Mouse (Mus musculus) midbrain, embryonic 16.5 days (tissue): ENCODE measurements around the gene Iah1. TPM values are rescaled to one million over a fixed set of nuclear protein-coding genes. Genes with fewer than 3 reads are reported as not detected.

Experiments
- ATAC-seq: fragments of 200-750 bp; cut with Nextera tagmentation; 2 replicates; pipeline ENCODE4 v1.8.0; 2017; ENCODE audit warnings: moderate TSS enrichment
- H3K27ac ChIP-seq: fragments of 300-500 bp; sonication (generic); 2 replicates; pipeline ENCODE4 v1.5.1; 2014; ENCODE audit warnings: mild to moderate bottlenecking, low read length, mixed read lengths
- H3K27me3 ChIP-seq: fragments of 300-500 bp; sonication (generic); 2 replicates; pipeline ENCODE4 v1.6.1; 2014; ENCODE audit warnings: low read depth, low read length, mixed read lengths; ENCODE audit not compliant: control insufficient read depth, insufficient read depth
- H3K36me3 ChIP-seq: fragments of 300-500 bp; sonication (generic); 2 replicates; pipeline ENCODE4 v1.6.1; 2014; ENCODE audit warnings: mild to moderate bottlenecking, low read length, moderate library complexity, mixed read lengths; ENCODE audit not compliant: control insufficient read depth, insufficient read depth
- H3K4me1 ChIP-seq: fragments of 300-500 bp; sonication (generic); 2 replicates; pipeline ENCODE4 v1.6.1; 2014; ENCODE audit warnings: mild to moderate bottlenecking, low read length, mixed read lengths; ENCODE audit not compliant: control insufficient read depth, insufficient read depth
- H3K4me2 ChIP-seq: fragments of 300-500 bp; sonication (generic); 2 replicates; pipeline ENCODE4 v1.6.1; 2014; ENCODE audit warnings: mild to moderate bottlenecking, low read length, mixed read lengths
- H3K4me3 ChIP-seq: fragments of 300-500 bp; sonication (generic); 2 replicates; pipeline ENCODE4 v1.5.1; 2014; ENCODE audit warnings: low read depth, mild to moderate bottlenecking, low read length, moderate library complexity, mixed read lengths
- H3K9ac ChIP-seq: fragments of 300-500 bp; sonication (generic); 2 replicates; pipeline ENCODE4 v1.6.1; 2014; ENCODE audit warnings: low read depth, low read length, mixed read lengths
- H3K9me3 ChIP-seq: fragments of 300-500 bp; sonication (generic); replicated peaks from 2 replicates; pipeline ENCODE4 v1.6.1; 2014; ENCODE audit warnings: mild to moderate bottlenecking, low read length, mixed read lengths; ENCODE audit not compliant: control insufficient read depth, poor library complexity, severe bottlenecking
- WGBS: fragments of 180-500 bp; shearing (Covaris S2); extraction: QIAGEN DNeasy Blood & Tissue Kit; methylation state at CpG from one replicate; pipeline ENCODE4 v1.1.7; 2014; 5-methylcytosine and 5-hydroxymethylcytosine counted together
- polyA plus RNA-seq: library from polyadenylated mRNA; unstranded; fragments of >200 nt; fragmentation: Nextera tagmentation; extraction: Ambion mirVana; gene quantifications from 2 replicates; pipeline ENCODE4 v1.2.1, GENCODE M21; 2015

Iah1 gene
- 29.2 and 32.5 TPM in 2 replicates for polyA plus RNA-seq

DNA sequence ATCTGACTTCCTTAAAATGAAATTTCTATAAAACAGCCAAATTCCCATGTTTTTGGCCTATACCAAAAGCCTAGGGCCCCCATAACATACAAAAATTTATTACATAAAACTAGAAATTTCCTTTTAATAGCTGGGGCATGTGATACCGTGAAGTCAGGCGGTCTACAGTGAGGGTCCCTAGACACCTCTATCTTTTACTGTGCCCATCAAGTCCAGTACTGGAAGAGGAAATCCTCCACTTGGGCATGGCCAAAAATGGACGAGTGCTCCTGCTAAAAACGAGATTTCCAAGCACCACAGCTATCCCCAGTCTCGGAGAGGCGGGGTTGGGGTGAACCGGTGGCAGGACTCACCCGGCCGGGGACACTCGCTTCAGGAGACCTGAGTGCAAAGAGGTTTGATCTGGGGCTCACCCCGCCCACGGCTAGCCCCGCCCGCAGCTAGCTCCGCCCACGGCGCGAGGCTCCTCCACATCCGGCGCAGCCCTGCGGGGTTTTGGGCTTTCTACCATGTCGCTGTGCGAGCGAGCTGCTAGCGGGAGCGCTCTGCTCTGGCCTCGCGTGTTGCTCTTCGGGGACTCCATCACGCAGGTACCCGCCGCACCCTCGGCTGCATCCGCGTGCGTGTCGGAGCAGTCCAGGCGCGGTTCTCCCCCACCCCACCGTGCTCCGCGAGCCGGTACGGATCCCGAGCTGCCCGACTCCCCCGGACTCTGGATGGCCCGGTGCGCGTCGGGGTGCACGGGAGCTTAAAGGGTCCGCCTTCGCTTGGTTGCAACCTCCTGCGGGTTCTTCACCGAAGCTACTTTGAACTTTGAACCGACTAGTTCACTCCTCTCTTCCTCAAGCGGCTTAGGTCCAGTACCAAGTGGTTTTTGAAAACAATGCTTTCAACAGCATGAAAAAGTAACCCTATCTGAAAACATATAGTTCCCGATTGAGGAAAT is at the start of gene Iah1:
Gene Iah1 (plus strand): TSS at position 467 of the 946 bp plus-strand sequence.
- no peaks in the 10 kb centered on the region for H3K4me1 ChIP-seq
- WGBS: 2% methylated on average over 59 of the region's 59 CpGs
- H3K4me2 ChIP-seq: peak within 1 kb of the TSS; percentile 59
- peak; percentile 92 for ATAC-seq
- peak within 1 kb of the TSS; percentile 66 for H3K9ac ChIP-seq
- peaks cover 8% of the 10 kb centered on the region for H3K36me3 ChIP-seq
- H3K9me3 ChIP-seq: no peaks in the 10 kb centered on the region
- H3K4me3 ChIP-seq: peak within 1 kb of the TSS; percentile 54
- no peaks in the 10 kb centered on the region for H3K27me3 ChIP-seq
- no peak within 1 kb of the TSS; the same call in 1 of the 2 replicates for H3K27ac ChIP-seq

GRCm38 (mm10) chr12:21266784-21267098 is 49.4 kb upstream of the Iah1 start:
- H3K27me3 ChIP-seq: no peaks in the 10 kb centered on the region
- no peaks in the 10 kb centered on the region for H3K9me3 ChIP-seq
- 86% methylated on average over 2 of the region's 2 CpGs for WGBS
- ATAC-seq: no peak
- no peak overlapping the region for H3K27ac ChIP-seq
- no peaks in the 10 kb centered on the region for H3K4me1 ChIP-seq
- no peak overlapping the region for H3K4me2 ChIP-seq
- no peak overlapping the region for H3K9ac ChIP-seq
- peaks cover 22% of the 10 kb centered on the region for H3K36me3 ChIP-seq
- H3K4me3 ChIP-seq: no peak overlapping the region

GRCm38 (mm10) chr12:21268083-21268616 is 48.0 kb upstream of the Iah1 start:
- Histone ChIP-seq H3K36me3 (peaks cover 24% of the 10 kb centered on the region), H3K4me3 (no peak overlapping the region), H3K9me3 (no peaks in the 10 kb centered on the region), H3K27ac (no peak overlapping the region), H3K4me1 (no peaks in the 10 kb centered on the region), H3K4me2 (no peak overlapping the region), H3K27me3 (no peaks in the 10 kb centered on the region), H3K9ac (no peak overlapping the region)
- WGBS: 97% methylated on average over 8 of the region's 8 CpGs
- ATAC-seq: no peak

- no peak overlapping the region for H3K27ac ChIP-seq
- H3K9me3 ChIP-seq: no peaks in the 10 kb centered on the region
- ATAC-seq: no peak
- peaks cover 20% of the 10 kb centered on the region for H3K36me3 ChIP-seq
- no peak overlapping the region for H3K9ac ChIP-seq
- no peak overlapping the region for H3K4me3 ChIP-seq
- H3K27me3 ChIP-seq: no peaks in the 10 kb centered on the region
- H3K4me1 ChIP-seq: no peaks in the 10 kb centered on the region
- WGBS: 79% methylated on average over 7 of the region's 7 CpGs
- no peak overlapping the region for H3K4me2 ChIP-seq
These were observed 41.7 kb upstream of the Iah1 start for GRCm38 (mm10) chr12:21274446-21274845.

GRCm38 (mm10) chr12:21277352-21277864 is 38.8 kb upstream of the Iah1 start:
- H3K27me3 ChIP-seq: no peaks in the 10 kb centered on the region
- H3K4me2 ChIP-seq: no peak overlapping the region
- H3K9ac ChIP-seq: no peak overlapping the region
- H3K9me3 ChIP-seq: no peaks in the 10 kb centered on the region
- H3K27ac ChIP-seq: no peak overlapping the region
- no peaks in the 10 kb centered on the region for H3K36me3 ChIP-seq
- WGBS: 81% methylated on average over 1 of the region's 1 CpGs
- no peaks in the 10 kb centered on the region for H3K4me1 ChIP-seq
- no peak overlapping the region for H3K4me3 ChIP-seq
- ATAC-seq: no peak

DNA sequence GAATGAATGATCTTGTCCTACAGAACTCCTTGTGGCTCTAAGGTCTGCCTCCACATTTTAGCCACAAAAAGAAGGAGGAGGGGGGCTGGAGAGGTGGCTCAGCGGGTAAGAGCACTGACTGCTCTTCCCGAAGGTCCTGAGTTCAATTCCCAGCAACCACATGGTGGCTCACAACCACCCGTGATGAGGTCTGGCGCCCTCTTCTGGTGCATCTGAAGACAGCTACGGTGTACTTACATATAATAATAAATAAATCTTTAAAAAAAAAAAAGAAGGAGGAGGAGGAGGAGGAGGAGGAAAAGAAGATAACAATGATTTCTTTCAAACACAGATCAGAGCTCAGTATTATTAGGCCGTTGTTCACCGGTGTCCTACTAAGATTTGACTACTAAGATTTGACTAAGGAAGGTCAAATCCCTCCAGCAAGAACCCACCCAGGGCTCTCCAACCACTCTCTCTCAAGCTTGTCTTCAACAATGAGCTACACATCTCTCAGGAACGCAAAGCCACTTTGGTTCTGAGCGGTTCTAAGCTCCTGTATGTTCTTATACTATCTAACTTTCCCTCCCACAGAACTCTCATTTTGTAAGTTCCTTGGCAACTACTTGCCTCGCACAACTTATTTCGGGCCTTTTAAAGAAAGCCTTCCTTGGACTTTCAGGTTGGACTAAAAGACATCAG is 31.3 kb upstream of the Iah1 start, which contains the start of gene Cpsf3:
Gene Cpsf3 (plus strand): TSS at position 631 of the 681 bp plus-strand sequence.
- H3K9ac ChIP-seq: peak within 1 kb of the TSS; percentile 84
- peak within 1 kb of the TSS; percentile 93 for H3K4me2 ChIP-seq
- peak within 1 kb of the TSS; percentile 85 for H3K27ac ChIP-seq
- H3K9me3 ChIP-seq: no peaks in the 10 kb centered on the region
- peak within 1 kb of the TSS; percentile 61 for H3K4me3 ChIP-seq
- H3K27me3 ChIP-seq: no peaks in the 10 kb centered on the region
- WGBS: 58% methylated on average over 11 of the region's 11 CpGs
- ATAC-seq: no peak
- H3K4me1 ChIP-seq: peaks cover 31% of the 10 kb centered on the region
- H3K36me3 ChIP-seq: no peaks in the 10 kb centered on the region

DNA sequence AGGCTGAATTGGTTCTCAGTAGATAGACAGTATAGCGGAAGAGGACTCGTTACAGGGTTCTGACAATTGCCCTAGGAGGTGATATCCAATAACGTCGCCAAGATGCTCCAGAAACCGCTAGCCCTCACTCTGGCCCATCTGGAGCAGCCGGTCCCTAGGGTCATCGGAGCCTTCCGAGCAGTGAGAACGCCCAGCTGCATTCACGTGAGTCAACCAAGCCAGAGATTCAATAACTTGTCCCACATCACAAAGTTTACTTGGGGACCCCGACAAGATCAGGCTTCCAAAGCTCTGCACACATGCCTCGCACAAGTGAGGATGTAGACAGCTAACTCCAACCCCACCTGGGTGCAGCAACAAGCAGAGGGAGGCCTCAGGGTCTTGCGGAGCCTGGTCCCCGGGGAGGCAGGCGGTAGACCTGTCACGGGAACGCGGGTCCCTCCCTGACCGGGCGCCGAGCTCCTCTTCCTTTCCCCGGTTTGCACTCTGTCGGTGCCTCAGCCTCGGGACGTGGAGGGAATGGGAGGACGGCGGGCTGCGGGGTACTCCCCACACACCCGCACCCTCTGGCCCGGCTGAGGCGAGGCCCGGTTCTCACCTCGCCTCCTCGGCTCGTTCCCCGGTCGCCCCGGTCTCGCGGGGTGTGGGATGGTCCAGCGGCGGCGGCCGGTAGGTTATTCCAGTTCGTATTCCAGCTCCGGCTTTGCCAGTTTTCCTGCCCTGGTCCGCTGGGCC is 30.5 kb upstream of the Iah1 start:
- Histone ChIP-seq H3K27me3 (no peaks in the 10 kb centered on the region), H3K36me3 (0 out of 2 replicates have a peak, but pooled peaks cover 2% of the 10 kb centered on the region), H3K9me3 (no peaks in the 10 kb centered on the region), H3K27ac (peak overlapping the region; percentile 83), H3K9ac (peak overlapping the region; percentile 84), H3K4me1 (peaks cover 31% of the 10 kb centered on the region), H3K4me2 (peak overlapping the region; percentile 93), H3K4me3 (peak overlapping the region; percentile 61)
- ATAC-seq: no peak; the same call in 1 of the 2 replicates
- under 1% methylated on average over 46 of the region's 47 CpGs for WGBS

- peak; percentile 97 for ATAC-seq
- Histone ChIP-seq H3K4me2 (peak within 1 kb of the TSS; percentile 93), H3K4me1 (peaks cover 31% of the 10 kb centered on the region), H3K27me3 (no peaks in the 10 kb centered on the region), H3K36me3 (0 out of 2 replicates have a peak, but pooled peaks cover 2% of the 10 kb centered on the region), H3K9ac (peak within 1 kb of the TSS; percentile 84), H3K27ac (peak within 1 kb of the TSS; percentile 85), H3K4me3 (peak within 1 kb of the TSS; percentile 61), H3K9me3 (no peaks in the 10 kb centered on the region)
- under 1% methylated on average over 28 of the region's 28 CpGs for WGBS
These were observed 30.0 kb upstream of the Iah1 start, which contains the start of gene Itgb1bp1 for GRCm38 (mm10) chr12:21286243-21286622. Itgb1bp1 (minus strand) TSS chr12:21286284.
